Mouse (Mus musculus) bone marrow macrophage, adult 2 months (primary cell): ENCODE data around the gene Dpagt1.

ENCODE experiments used
- CTCF ChIP-seq: IDR thresholded peaks from 2 replicates; pipeline ENCODE4 v1.5.1; 2012; ENCODE audit warnings: low read depth, mild to moderate bottlenecking, low read length, moderate library complexity
- POLR2A ChIP-seq: IDR thresholded peaks from 2 replicates; pipeline ENCODE4 v1.6.1; 2012; ENCODE audit warnings: mild to moderate bottlenecking, low read depth, low read length, borderline replicate concordance

- TF ChIP-seq POLR2A: no peak; the same call in 1 of the 2 replicates
- no peak for TF ChIP-seq CTCF
Measured at GRCm38 (mm10) chr9:44327064-44327711, 1.4 kb downstream of the Dpagt1 start.
